Mouse (Mus musculus): ENCODE data around the gene Peg10.

DNA sequence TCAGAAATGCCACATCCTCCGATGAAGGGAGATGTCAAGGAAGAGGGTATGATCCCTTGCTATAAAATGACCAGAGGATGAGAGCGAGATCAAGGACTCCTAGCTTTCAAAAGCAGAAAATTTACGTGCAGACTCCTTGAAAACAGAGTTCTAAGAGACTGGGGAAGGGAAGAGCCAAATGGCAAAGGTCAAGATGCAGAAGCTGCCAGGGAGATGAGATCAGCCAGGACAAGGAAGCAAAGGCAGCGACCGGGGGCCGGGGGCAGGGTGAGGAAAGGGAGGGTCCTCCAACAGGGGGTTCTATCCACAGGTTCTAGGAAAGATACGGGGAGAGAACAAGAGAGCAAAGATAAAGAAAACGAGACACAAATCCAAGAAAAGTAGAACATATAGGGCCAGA is 15.4 kb upstream of the Peg10 start:
- no peak for TF ChIP-seq TAL1 (IDR thresholded peaks at IDR 0.05; ENCODE audit: low read length)
- no peak for TF ChIP-seq GATA1 (IDR thresholded peaks at IDR 0.05; ENCODE audit: low read length)
